Mouse (Mus musculus) right cerebral cortex, postnatal 25 days (tissue): ENCODE measurements around the gene Xrcc2.
A peak's percentile ranks its signal among the peaks of the same experiment; 100 is the strongest.

Source experiments
- DNase-seq: peaks from one replicate; pipeline ENCODE4 v3.0.0; 2022

Gene Xrcc2

GRCm38 (mm10) chr5:25668306-25668705, 37.3 kb downstream of the Xrcc2 start:
- DNase-seq: no peak

DNA sequence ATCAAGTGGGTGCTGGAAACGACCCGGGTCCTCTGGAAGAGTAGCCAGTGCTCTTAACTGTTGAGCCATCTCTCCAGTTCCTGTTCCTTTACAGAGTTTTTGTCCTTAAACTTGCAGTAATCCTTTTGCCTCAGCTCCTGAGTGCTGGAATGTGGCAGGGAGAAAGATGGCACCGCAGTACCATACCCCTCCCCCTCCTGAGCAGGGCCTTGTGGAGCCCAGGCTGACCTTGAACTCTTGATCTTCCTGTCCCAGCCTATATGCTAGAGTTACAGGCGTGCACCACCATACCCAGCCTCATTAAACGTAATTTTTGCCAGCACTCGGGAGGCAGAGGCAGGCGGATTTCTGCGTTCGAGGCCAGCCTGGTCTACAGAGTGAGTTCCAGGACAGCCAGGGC, 38.9 kb downstream of the Xrcc2 start:
- DNase-seq: no peak

GRCm38 (mm10) chr5:25666108-25666507, 39.5 kb downstream of the Xrcc2 start:
- DNase-seq: peak; percentile 21

DNA sequence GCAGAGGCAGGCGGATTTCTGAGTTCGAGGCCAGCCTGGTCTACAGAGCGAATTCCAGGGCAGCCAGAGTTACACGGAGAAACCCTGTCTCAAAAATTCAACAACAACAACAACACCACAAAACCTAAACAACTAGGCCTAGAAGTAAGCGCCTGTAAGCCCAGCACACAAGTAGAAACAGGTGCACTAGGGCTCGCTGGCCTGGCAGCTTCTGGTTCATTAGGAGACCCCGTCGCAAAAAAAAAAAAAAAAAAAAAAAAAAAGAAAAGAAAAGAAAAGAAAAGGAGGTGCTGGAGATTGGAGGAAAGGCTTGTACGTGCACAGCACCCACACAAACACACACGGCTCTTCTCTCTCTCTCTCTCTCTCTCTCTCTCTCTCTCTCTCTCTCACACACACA, 40.1 kb downstream of the Xrcc2 start:
- DNase-seq: no peak

DNA sequence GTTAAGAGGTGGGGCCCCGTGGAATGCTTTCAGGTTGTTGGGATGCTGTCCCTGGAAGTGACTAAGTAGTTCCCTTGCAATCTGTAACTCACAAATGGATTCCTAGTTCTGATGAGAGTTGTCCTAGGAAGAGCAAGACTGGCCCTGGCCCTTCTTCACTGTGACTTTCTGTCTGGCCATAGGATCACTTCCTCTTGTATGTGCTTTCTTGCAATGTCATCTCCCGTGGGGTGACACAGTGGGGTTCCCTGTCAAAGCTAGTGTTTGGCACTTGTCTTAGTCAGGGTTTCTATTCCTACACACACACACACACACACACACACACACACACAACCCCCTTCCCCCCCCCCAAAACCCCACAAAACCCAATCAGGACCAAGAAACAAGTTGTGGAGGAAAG, 42.5 kb downstream of the Xrcc2 start:
- no peak for DNase-seq

DNA sequence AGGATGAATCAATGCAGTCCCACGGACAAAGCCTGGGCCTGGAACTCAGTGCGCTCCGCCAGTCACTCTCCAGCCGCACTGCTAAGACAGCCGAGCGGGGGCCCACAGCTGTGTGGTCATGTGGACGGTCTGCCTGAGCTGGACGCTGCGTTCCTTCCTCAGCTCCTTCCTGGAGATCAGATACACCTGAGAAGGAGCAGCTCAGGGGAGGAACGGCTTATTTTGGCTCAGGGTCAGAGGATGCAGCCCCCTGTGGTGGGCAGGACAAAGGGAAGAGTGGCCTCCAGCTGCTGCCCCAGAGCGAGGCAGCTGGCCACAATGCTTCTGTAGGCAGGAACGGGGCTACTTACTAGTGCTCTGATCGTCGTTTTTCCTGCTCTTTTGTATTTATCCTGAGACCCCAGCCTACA, 51.0 kb downstream of the Xrcc2 start:
- DNase-seq: no peak

GRCm38 (mm10) chr5:25653377-25653776, 52.2 kb downstream of the Xrcc2 start:
- no peak for DNase-seq

DNA sequence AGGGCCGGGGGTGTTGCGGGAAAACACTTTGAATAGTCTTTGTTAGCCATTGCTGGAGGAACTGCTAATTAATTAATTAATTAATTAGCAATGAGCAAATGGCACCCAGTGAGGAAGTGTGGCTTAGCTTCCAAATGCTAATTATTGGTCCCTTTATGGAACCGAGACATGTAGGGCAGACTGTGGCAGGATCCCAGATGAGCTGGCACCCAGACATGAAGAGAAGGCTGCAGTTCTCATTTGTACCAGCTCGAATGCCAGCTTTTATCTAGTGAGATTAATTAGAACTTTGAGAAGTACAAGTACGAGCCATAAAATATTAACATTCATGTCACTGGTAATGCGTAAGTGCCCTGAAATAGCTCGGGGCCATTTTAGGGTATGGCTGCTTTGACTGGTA, 53.2 kb downstream of the Xrcc2 start:
- peak; percentile 8 for DNase-seq

GRCm38 (mm10) chr5:25645661-25646364, 59.8 kb downstream of the Xrcc2 start:
- no peak for DNase-seq

GRCm38 (mm10) chr5:25644509-25644908, 61.1 kb downstream of the Xrcc2 start:
- DNase-seq: no peak

- no peak for DNase-seq
Measured at GRCm38 (mm10) chr5:25642741-25643140, 62.9 kb downstream of the Xrcc2 start.
